Mouse (Mus musculus) embryonic fibroblast, embryonic 13.5 days (primary cell): ENCODE measurements around the gene Smarca4.

ENCODE experiments used
- CTCF ChIP-seq: IDR thresholded peaks from 2 replicates; pipeline ENCODE4 v1.5.1; 2011; ENCODE audit warnings: mild to moderate bottlenecking, control low read depth, low read length, moderate library complexity, borderline replicate concordance; ENCODE audit not compliant: insufficient read depth
- POLR2A ChIP-seq: IDR thresholded peaks from 2 replicates; pipeline ENCODE4 v1.6.1; 2011; ENCODE audit warnings: low read depth, mild to moderate bottlenecking, control low read depth, low read length, moderate library complexity

- TF ChIP-seq CTCF (no peak), POLR2A (no peak)
Measured at GRCm38 (mm10) chr9:21733446-21733845, 117.5 kb downstream of the Smarca4 start.
